Mouse (Mus musculus) liver, embryonic 14.5 days (tissue): ENCODE measurements around the gene A730061H03Rik.

Experiments
- CTCF ChIP-seq: IDR thresholded peaks from 2 replicates; pipeline ENCODE4 v1.5.1; 2016; ENCODE audit warnings: antibody characterized with exemption, low read depth, control low read depth
- EP300 ChIP-seq: IDR thresholded peaks from 2 replicates; pipeline ENCODE4 v1.6.1; 2016; ENCODE audit warnings: antibody characterized with exemption, low read depth

DNA sequence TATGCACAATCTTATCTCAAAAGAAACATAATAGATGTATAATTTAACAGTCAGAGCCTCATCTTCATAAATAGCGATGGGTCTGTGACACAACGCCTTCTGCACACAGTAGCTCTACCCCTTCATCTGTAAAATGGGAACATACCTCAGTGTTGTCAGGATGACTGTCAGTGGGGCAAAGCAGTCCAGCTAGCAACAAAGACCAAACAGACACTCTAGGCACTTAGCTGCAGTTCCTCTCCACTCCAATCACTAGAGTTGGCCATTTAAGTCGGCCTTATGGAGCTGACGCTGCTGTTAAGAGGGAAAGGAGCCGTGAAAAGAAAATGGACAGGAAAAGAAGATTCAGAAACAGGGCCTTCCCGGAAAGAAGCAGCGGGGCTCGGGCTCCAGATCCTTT lies 8.4 kb downstream of the A730061H03Rik start:
- TF ChIP-seq CTCF, result no peak
- no peak for TF ChIP-seq EP300
